Mouse (Mus musculus) G1E (cell line): ENCODE measurements around the gene Zkscan5. TPM values are rescaled to one million over a fixed set of nuclear protein-coding genes. Genes with fewer than 3 reads are reported as not detected.

ENCODE experiments used
- ATAC-seq: 2 replicates; pipeline ENCODE4 v1.8.0; 2016; ENCODE audit warnings: mild to moderate bottlenecking; ENCODE audit not compliant: insufficient number of reproducible peaks, poor library complexity, low FRiP score, severe bottlenecking; ENCODE audit errors: extremely low read depth
- DNase-seq: peaks from one replicate; pipeline ENCODE4 v3.0.0; 2012; ENCODE audit warnings: low spot score
- H3K27me3 ChIP-seq: 2 replicates; pipeline ENCODE4 v1.6.1; 2012; ENCODE audit warnings: mild to moderate bottlenecking, low read length, inconsistent platforms; ENCODE audit not compliant: insufficient read depth
- H3K36me3 ChIP-seq: replicated peaks from 2 replicates; pipeline ENCODE3; 2012; ENCODE audit warnings: mild to moderate bottlenecking, inconsistent platforms
- H3K4me1 ChIP-seq: 2 replicates; pipeline ENCODE4 v1.6.1; 2012; ENCODE audit warnings: low read depth, low read length, inconsistent platforms, mixed read lengths; ENCODE audit not compliant: insufficient read depth
- H3K4me3 ChIP-seq: 2 replicates; pipeline ENCODE4 v1.5.1; 2012; ENCODE audit warnings: low read depth, mild to moderate bottlenecking, inconsistent platforms, low read length, moderate library complexity, mixed read lengths
- H3K9me3 ChIP-seq: replicated peaks from 2 replicates; pipeline ENCODE4 v1.6.1; 2012; ENCODE audit warnings: inconsistent platforms
- CTCF ChIP-seq: IDR thresholded peaks from 2 replicates; pipeline ENCODE4 v1.5.1; 2012; ENCODE audit warnings: low read depth, low read length, inconsistent platforms, mixed read lengths
- GATA1 ChIP-seq: IDR thresholded peaks from 2 replicates; pipeline ENCODE4 v1.6.1; 2012; ENCODE audit warnings: borderline replicate concordance, low read length, inconsistent platforms, mixed read lengths
- GATA2 ChIP-seq: IDR thresholded peaks from 2 replicates; pipeline ENCODE4 v1.6.1; 2012; ENCODE audit warnings: low read depth, low read length, inconsistent platforms, borderline replicate concordance
- POLR2AphosphoS5 ChIP-seq: IDR thresholded peaks from 2 replicates; pipeline ENCODE4 v1.6.1; 2012; ENCODE audit warnings: low read depth, low read length, inconsistent platforms; ENCODE audit not compliant: insufficient replicate concordance
- TAL1 ChIP-seq: conservative IDR thresholded peaks from 2 replicates; pipeline ENCODE4 v1.6.1; 2012; ENCODE audit warnings: low read depth, low read length, inconsistent platforms, mixed read lengths
- polyA plus RNA-seq: library from polyadenylated mRNA; stranded (reverse); fragments of >175 nt; gene quantifications from 2 replicates; pipeline ENCODE4 v1.2.3, GENCODE M21; 2012
- total RNA-seq, 2 experiments: library from RNA; stranded (forward) in 1 of 2; stranded (reverse) in 1 of 2; fragments of 200-1000 nt in 1 of 2; fragments of >200 nt in 1 of 2; fragmentation: Nextera tagmentation in 1 of 2; gene quantifications; 2 replicates each; pipeline ENCODE4 v1.2.3; 2014 to 2017

The Zkscan5 gene
- total and polyA plus RNA-seq, 3 experiments: 2.8 to 14.6 (median 9.2) TPM

DNA sequence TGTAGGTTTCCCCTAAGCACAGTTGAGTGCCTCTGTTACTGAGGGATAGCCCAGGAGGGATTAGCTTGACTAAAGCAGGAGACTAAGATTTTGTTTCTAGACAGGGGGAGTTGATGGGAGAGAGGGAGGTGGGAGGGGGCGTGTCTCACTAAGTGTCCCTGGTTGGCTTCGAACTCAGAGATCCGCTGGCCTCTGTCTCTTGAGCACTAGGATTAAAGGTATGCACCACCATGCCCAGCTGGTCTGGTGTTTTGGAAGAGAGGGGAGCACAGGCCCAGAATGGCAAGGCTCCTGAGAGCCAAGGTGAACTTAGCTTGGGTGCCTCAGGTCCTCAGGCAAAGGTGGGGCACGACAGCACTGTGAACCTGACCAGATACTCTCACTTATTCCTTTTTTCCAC, 7.0 kb downstream of the Zkscan5 start:
- Histone ChIP-seq H3K9me3 (no peaks in the 10 kb centered on the region), H3K4me1 (peaks cover 7% of the 10 kb centered on the region), H3K4me3 (no peak overlapping the region), H3K27me3 (no peaks in the 10 kb centered on the region), H3K36me3 (peaks cover 82% of the 10 kb centered on the region)
- no peak for ATAC-seq
- TF ChIP-seq TAL1 (no peak), GATA1 (no peak), POLR2AphosphoS5 (no peak), CTCF (no peak), GATA2 (no peak)
- no peak for DNase-seq

DNA sequence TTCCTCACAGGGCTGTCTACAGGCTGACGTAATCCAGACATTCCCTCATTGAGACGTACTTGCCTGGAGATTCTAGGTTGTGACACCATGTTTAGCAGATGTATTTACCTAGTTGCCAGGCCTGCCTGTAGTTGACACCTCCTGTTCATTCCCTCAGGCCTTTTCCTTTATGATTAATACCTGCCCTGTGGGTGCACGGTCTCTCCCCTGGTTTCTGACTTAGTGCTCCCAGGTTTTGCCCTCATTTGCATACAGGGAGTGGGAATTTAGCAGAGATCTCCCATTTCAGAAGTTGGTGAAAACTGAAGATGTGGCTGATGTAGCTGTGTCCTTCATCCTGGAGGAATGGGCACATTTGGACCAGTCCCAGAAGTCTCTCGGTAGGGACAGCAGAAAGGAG, 7.9 kb downstream of the Zkscan5 start:
- H3K27me3 ChIP-seq: no peaks in the 10 kb centered on the region
- H3K9me3 ChIP-seq: no peaks in the 10 kb centered on the region
- peaks cover 79% of the 10 kb centered on the region for H3K36me3 ChIP-seq
- TF ChIP-seq CTCF: no peak
- TF ChIP-seq GATA1: no peak
- TF ChIP-seq TAL1: no peak
- no peak for TF ChIP-seq GATA2
- no peak for TF ChIP-seq POLR2AphosphoS5
- DNase-seq: no peak
- ATAC-seq: no peak
- H3K4me1 ChIP-seq: peaks cover 7% of the 10 kb centered on the region
- H3K4me3 ChIP-seq: no peak overlapping the region

DNA sequence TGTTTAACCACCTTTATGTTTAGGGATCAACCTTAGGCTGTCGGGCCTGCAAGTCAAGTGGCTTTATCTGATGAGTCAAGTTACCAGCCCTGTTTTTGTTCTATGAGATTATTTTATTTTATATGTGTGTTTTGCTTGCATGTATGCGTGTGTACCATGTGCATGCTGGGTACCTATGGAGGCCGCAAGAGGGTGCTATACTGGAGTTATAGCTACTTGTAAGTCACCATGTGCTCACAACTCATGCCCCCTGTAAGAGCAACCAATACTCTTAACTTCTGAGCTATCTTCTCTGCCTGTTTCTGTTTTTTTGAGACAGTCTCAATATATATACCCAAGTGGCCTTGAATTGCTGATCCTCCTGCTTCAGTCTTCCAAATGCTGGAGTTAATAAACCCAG, 9.1 kb downstream of the Zkscan5 start:
- Histone ChIP-seq H3K4me1 (no peaks in the 10 kb centered on the region), H3K4me3 (no peak overlapping the region), H3K9me3 (no peaks in the 10 kb centered on the region), H3K27me3 (no peaks in the 10 kb centered on the region), H3K36me3 (peaks cover 78% of the 10 kb centered on the region)
- ATAC-seq (no peak), DNase-seq (no peak)
- TF ChIP-seq GATA2: no peak
- TF ChIP-seq TAL1: no peak
- no peak for TF ChIP-seq GATA1
- no peak for TF ChIP-seq POLR2AphosphoS5
- no peak for TF ChIP-seq CTCF

DNA sequence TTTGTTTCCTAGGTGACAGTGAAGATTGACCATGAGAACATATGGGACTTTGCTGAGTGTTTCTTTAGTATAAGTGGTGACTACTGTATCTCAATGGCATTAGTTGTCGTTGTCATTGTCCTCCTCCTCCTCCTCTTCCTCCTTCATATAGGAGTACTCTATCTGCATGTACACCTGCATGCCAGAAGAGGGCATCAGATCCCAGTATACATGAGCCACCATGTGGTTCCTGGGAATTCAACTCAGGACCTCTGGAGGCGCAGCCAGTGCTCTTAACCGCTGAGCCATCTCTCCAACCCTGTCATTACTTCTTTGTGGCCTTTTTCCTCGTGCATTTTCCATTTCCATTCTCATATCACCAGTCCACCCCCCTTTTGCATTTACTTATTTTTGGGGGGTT, 10.3 kb downstream of the Zkscan5 start:
- Histone ChIP-seq H3K27me3 (no peaks in the 10 kb centered on the region), H3K9me3 (no peaks in the 10 kb centered on the region), H3K36me3 (peaks cover 81% of the 10 kb centered on the region), H3K4me1 (no peaks in the 10 kb centered on the region), H3K4me3 (no peak overlapping the region)
- ATAC-seq (peak; percentile 74), DNase-seq (no peak)
- TF ChIP-seq GATA2 (no peak), TAL1 (no peak), POLR2AphosphoS5 (no peak), CTCF (peak; percentile 40)

DNA sequence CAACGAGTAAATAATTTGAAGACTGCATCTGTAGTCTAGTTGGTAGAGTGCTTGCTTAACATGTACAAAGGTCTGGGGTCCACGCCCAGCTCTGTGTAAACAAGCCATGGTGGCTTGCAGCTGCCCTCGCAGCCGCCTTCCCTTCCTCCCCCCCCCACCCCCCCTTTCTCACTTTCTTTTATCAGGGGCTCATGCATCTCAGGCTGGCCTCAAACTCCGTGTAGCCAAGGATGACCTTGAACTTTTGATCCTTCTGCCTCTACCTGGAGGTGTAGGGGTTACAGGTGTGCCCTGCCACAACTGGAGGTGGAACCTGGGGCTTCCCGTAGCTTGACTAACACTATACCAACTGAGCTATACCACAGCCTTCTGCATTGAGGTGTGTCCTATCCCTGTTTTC, 13.4 kb downstream of the Zkscan5 start:
- no peaks in the 10 kb centered on the region for H3K9me3 ChIP-seq
- no peak for DNase-seq
- no peak for ATAC-seq
- H3K4me3 ChIP-seq: no peak overlapping the region
- peaks cover 21% of the 10 kb centered on the region for H3K4me1 ChIP-seq
- H3K27me3 ChIP-seq: no peaks in the 10 kb centered on the region
- TF ChIP-seq POLR2AphosphoS5 (no peak), CTCF (no peak)
- H3K36me3 ChIP-seq: peaks cover 75% of the 10 kb centered on the region

DNA sequence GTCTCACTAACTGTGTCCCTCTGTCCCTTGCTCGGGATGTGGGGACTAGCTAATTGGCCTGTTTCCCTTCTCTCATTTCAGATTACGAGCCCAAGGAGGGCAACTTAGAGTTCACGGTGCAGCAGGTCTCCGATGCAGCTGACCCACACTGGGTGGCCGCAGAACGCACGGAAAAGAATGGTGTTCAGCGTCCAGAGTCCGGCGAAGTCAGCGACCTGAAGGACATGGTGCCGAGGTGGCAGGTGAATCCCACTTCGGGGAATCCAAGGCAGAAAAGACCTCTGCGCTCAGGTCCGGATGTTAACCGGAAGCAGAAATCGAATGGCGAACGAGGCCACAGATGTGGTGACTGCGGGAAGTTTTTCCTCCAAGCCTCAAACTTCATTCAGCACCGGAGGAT, 13.8 kb downstream of the Zkscan5 start:
- Histone ChIP-seq H3K9me3 (no peaks in the 10 kb centered on the region), H3K27me3 (no peaks in the 10 kb centered on the region), H3K4me3 (no peak overlapping the region), H3K36me3 (peaks cover 71% of the 10 kb centered on the region), H3K4me1 (peaks cover 26% of the 10 kb centered on the region)
- DNase-seq (no peak), ATAC-seq (no peak)
- TF ChIP-seq CTCF (no peak), TAL1 (no peak), POLR2AphosphoS5 (no peak), GATA2 (no peak), GATA1 (no peak)

DNA sequence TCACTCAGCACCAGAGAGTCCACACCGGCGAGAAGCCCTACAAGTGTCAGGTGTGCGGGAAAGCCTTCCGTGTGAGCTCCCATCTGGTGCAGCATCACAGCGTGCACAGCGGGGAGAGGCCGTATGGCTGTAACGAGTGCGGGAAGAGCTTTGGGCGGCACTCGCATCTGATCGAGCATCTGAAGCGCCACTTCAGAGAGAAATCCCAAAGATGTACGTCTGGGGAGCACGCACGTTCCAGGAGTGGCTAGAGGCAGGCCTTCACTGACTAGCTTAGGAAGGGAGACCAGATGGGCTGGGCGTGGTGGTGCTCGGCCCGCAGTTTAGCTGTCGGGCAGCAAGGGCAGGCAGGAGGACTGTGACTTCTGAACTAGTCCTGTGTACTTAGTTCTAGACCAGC, 14.3 kb downstream of the Zkscan5 start:
- peaks cover 66% of the 10 kb centered on the region for H3K36me3 ChIP-seq
- H3K4me1 ChIP-seq: peaks cover 30% of the 10 kb centered on the region
- H3K4me3 ChIP-seq: no peak overlapping the region
- DNase-seq: no peak
- no peaks in the 10 kb centered on the region for H3K9me3 ChIP-seq
- no peaks in the 10 kb centered on the region for H3K27me3 ChIP-seq
- TF ChIP-seq TAL1 (no peak), GATA2 (no peak), GATA1 (no peak)
- no peak for ATAC-seq
